Mouse (Mus musculus) thymus, adult 2 months (tissue): ENCODE measurements at regions not wholly inside any gene's neighbourhood (a gene's known extent, or its start where the extent isn't known, plus 50 kb on each side); places are given as distances from the start of the nearest gene placed in this dataset.

Experiments used
- CTCF ChIP-seq: fragments of 200-500 bp; IDR thresholded peaks from 2 replicates; pipeline ENCODE4 v1.5.1; 2012; ENCODE audit warnings: mild to moderate bottlenecking, control low read depth, low read length, moderate library complexity, borderline replicate concordance; ENCODE audit not compliant: control insufficient read depth, poor library complexity, insufficient read depth; ENCODE audit errors: extremely low read depth
- POLR2A ChIP-seq: fragments of 200-500 bp; IDR thresholded peaks from 2 replicates; pipeline ENCODE4 v1.6.1; 2012; ENCODE audit warnings: mild to moderate bottlenecking, low read length, control low read depth, moderate library complexity; ENCODE audit not compliant: control insufficient read depth, poor library complexity, insufficient read depth; ENCODE audit errors: extremely low read depth

DNA sequence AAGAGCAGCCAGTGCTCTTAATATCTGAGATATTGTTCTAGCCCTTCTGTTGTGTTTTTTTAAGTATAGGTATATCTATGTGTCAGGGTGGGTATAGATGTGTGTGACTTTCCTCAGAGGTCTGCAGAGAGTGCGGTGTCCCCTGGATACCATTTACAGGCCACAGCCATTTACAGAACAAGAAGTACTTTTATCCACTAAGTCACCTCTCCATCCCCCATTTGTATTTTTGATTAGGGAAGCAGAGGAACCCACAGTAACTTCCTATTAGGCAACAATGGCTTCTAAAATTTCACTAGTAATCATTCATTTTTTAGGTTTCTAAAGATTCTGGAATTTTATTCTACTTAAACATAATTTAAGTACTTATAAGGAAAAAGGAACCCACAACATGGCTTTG lies 396.7 kb downstream of the Tex13c3 start:
- no peak for TF ChIP-seq CTCF
- TF ChIP-seq POLR2A = no peak
